Mouse (Mus musculus): Measurements from ENCODE around the gene Trib2. TPM values are rescaled to one million over a fixed set of nuclear protein-coding genes. Genes with fewer than 3 reads are reported as not detected.

Gene Trib2
- polyA plus RNA-seq, 1 experiment from 2014 or later: 63.3 TPM

DNA sequence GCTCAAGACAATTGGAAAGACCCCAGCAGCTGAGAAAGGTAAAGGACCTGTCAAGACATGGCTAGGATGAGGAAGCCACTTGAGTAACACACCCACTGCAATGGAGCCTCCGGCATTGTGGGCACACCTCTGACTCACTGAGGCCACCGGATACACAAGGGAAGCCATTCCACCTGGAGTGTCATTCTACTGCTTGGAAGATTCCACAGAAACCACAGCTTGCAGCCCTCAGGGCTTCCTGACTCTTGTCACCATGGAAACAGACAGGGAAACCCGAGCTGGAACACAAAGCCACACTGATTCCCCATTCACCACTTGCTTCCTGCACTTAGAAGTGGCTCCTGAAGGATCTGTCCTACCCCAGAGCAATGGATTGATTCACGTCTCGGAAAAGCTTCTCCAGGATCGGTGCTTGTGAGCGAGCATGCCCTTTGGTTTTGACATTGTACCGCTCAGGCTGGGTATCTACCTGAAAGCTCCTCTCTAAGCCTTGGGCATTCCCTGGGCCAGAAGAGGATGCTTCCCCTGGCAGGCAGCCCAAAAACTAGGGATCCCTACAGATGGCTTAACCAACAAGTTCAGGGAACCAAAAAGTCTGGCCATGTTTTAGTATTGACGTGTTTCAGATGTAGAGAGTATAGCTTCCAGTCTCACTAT is 15.7 kb downstream of the Trib2 start:
- 75% methylated on average over 9 of the region's 9 CpGs for WGBS
- Histone ChIP-seq H3K4me2 (replicated peaks; ENCODE audit: low read depth, low read length) (no peak overlapping the region), H3K27ac (ENCODE audit: low read depth, low read length) (no peak overlapping the region), H3K36me3 (ENCODE audit: control insufficient read depth, insufficient read depth, low read length) (peaks cover 3% of the 10 kb centered on the region; the same call in 1 of the 2 replicates), H3K4me1 (replicated peaks; ENCODE audit: control insufficient read depth, insufficient read depth, low read length) (no peaks in the 10 kb centered on the region), H3K27me3 (ENCODE audit: control insufficient read depth, insufficient read depth, low read length) (no peaks in the 10 kb centered on the region), H3K4me3 (ENCODE audit: low read depth, low read length) (no peak overlapping the region), H3K9ac (ENCODE audit: low read depth, low read length) (no peak overlapping the region), H3K9me3 (ENCODE audit: control insufficient read depth, low read length) (no peaks in the 10 kb centered on the region)
- DNase-seq (ENCODE audit: low spot score) (peak; percentile 17), ATAC-seq (ENCODE audit: low FRiP score) (0 out of 2 replicates have a peak, but pooled peaks have one; percentile 41)

DNA sequence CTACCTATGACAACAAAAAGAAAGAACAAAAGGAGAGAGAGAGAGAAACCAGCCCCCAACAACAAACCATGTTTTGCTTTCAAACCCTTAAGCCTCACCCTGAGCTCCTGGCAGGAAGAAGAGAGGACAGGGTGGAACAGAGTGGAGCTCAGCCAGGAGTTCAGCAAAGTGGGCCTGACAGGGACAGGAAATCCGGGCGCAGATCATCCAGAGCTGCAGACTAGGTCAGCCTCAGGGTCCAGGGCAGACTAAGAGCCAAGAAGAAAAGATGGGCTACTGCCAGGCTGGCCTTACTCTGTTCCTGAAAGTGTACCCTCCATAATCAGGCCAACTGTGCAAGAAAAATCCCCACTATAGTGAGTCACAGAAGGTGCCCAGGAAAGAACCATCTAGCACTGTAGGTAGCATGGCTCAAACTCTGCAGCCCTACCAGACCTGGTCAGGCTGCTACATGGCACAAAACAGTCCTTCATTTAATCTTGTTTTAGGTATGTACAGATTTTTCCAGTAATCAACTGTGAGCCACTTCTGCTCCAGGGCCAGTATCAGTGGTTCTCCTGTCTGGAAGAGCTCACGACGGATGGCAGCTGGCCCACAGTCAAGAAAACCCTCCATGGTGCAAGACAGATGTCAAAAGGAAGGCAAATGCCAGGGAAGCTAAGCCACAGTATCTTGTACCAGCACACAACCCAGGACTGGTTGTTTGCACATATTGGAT is 16.4 kb downstream of the Trib2 start:
- H3K4me1 ChIP-seq (replicated peaks; ENCODE audit: control insufficient read depth, insufficient read depth, low read length): no peaks in the 10 kb centered on the region
- H3K27me3 ChIP-seq (ENCODE audit: control insufficient read depth, insufficient read depth, low read length): no peaks in the 10 kb centered on the region
- H3K36me3 ChIP-seq (ENCODE audit: control insufficient read depth, insufficient read depth, low read length): peaks cover 3% of the 10 kb centered on the region; the same call in 1 of the 2 replicates
- no peak for ATAC-seq (ENCODE audit: low FRiP score)
- H3K9me3 ChIP-seq (ENCODE audit: control insufficient read depth, low read length): no peaks in the 10 kb centered on the region
- 82% methylated on average over 4 of the region's 4 CpGs for WGBS
- no peak overlapping the region for H3K4me3 ChIP-seq (ENCODE audit: low read depth, low read length)
- H3K27ac ChIP-seq (ENCODE audit: low read depth, low read length): no peak overlapping the region
- H3K4me2 ChIP-seq (replicated peaks; ENCODE audit: low read depth, low read length): no peak overlapping the region
- no peak overlapping the region for H3K9ac ChIP-seq (ENCODE audit: low read depth, low read length)
- no peak for DNase-seq (ENCODE audit: low spot score)

DNA sequence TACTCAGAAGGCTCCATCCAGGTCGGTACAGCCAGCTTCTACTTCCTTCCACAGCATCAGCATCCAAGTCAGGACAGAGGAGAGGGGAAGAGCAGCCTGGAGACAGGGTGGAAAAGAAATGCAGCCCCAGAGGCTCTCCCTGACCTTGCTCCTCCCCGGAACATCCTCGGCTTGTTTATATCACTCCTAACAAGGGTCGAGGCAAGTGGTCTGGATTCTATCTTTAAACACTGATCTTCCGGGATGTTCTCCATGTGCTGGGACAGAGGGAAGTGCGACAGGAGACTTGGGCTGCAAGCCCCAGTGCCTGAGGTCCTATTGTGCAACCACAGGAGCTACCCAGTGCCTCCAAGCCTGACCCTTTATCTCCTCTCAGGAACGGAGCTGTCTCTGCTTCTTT is 18.7 kb downstream of the Trib2 start:
- Histone ChIP-seq H3K27me3 (ENCODE audit: control insufficient read depth, insufficient read depth, low read length) (no peaks in the 10 kb centered on the region), H3K4me2 (replicated peaks; ENCODE audit: low read depth, low read length) (no peak overlapping the region), H3K4me3 (ENCODE audit: low read depth, low read length) (no peak overlapping the region), H3K36me3 (ENCODE audit: control insufficient read depth, insufficient read depth, low read length) (peaks cover 11% of the 10 kb centered on the region), H3K9ac (ENCODE audit: low read depth, low read length) (no peak overlapping the region), H3K9me3 (ENCODE audit: control insufficient read depth, low read length) (no peaks in the 10 kb centered on the region), H3K27ac (ENCODE audit: low read depth, low read length) (no peak overlapping the region), H3K4me1 (replicated peaks; ENCODE audit: control insufficient read depth, insufficient read depth, low read length) (no peaks in the 10 kb centered on the region)
- DNase-seq (ENCODE audit: low spot score) (no peak), ATAC-seq (ENCODE audit: low FRiP score) (no peak)
- 77% methylated on average over 7 of the region's 7 CpGs for WGBS

DNA sequence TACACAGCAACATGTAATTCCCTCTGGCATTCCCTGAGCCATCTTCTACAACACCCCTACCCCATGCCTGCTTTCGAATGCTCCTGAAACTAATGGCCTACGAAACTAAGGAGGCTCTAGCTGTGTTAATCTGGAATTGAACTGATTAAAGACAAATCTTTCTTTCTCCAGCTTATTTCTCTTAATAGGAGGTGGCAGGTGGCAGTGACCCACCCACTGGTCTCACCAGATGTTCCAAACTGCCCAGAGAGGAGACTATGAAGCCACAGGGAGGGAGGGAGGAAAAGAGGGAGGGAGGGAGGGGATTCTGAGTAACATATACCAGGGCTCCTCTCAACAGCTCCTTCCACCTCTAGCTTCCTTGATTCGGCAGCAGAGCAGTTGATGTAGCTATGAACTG is 20.8 kb downstream of the Trib2 start:
- ATAC-seq (ENCODE audit: low FRiP score): no peak
- Histone ChIP-seq H3K4me3 (ENCODE audit: low read depth, low read length) (no peak overlapping the region), H3K27ac (ENCODE audit: low read depth, low read length) (no peak overlapping the region), H3K9me3 (ENCODE audit: control insufficient read depth, low read length) (no peaks in the 10 kb centered on the region), H3K36me3 (ENCODE audit: control insufficient read depth, insufficient read depth, low read length) (peaks cover 11% of the 10 kb centered on the region), H3K4me1 (replicated peaks; ENCODE audit: control insufficient read depth, insufficient read depth, low read length) (no peaks in the 10 kb centered on the region), H3K9ac (ENCODE audit: low read depth, low read length) (no peak overlapping the region), H3K4me2 (replicated peaks; ENCODE audit: low read depth, low read length) (no peak overlapping the region), H3K27me3 (ENCODE audit: control insufficient read depth, insufficient read depth, low read length) (no peaks in the 10 kb centered on the region)
- DNase-seq (ENCODE audit: low spot score): no peak
- 80% methylated on average over 3 of the region's 3 CpGs for WGBS

DNA sequence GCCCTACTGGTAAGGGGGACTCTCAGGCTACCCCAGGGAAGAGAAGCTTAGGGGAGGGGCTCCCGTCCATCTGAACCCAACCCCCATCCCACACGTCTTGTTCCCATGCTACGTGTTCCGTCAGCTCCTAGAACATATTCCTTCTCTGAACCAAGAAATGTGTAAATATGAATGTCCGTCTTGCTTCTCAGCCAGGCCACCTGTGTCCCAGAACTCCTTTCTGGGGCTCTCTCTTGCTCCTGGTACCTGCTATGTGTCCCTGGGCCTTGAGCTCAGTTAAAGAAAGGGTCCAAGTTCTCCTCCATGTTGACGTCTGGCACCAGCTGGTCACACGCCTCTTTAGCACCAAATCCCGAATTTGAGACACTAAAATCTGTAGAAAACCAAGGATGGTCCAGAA is 23.4 kb downstream of the Trib2 start:
- Histone ChIP-seq H3K9me3 (ENCODE audit: control insufficient read depth, low read length) (no peaks in the 10 kb centered on the region), H3K4me2 (replicated peaks; ENCODE audit: low read depth, low read length) (no peak overlapping the region), H3K27ac (ENCODE audit: low read depth, low read length) (no peak overlapping the region), H3K4me1 (replicated peaks; ENCODE audit: control insufficient read depth, insufficient read depth, low read length) (no peaks in the 10 kb centered on the region), H3K36me3 (ENCODE audit: control insufficient read depth, insufficient read depth, low read length) (peaks cover 11% of the 10 kb centered on the region), H3K4me3 (ENCODE audit: low read depth, low read length) (no peak overlapping the region), H3K27me3 (ENCODE audit: control insufficient read depth, insufficient read depth, low read length) (no peaks in the 10 kb centered on the region), H3K9ac (ENCODE audit: low read depth, low read length) (no peak overlapping the region)
- DNase-seq (ENCODE audit: low spot score) (no peak), ATAC-seq (ENCODE audit: low FRiP score) (no peak)
- WGBS: 93% methylated on average over 8 of the region's 8 CpGs

DNA sequence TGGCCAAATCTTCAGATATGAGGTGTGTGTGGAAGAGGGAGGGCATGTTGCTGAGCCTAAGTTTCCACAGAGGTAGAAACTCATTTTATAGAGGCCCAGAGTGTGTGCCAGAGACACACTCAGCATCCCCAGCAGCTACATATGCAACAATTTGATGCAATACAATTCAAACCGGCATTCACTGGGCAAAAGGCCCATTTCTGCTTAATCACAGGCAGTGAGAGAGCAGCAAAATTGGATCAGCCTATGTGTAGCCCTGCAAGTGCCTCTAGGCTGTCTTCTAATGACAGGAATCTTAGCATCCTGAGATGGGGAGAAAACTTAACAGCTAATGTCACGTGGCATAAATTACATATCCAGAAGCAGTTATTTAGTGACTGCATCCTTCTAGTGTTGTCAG is 26.5 kb downstream of the Trib2 start:
- WGBS: 87% methylated on average over 2 of the region's 2 CpGs
- H3K4me3 ChIP-seq (ENCODE audit: low read depth, low read length): no peak overlapping the region
- no peaks in the 10 kb centered on the region for H3K27me3 ChIP-seq (ENCODE audit: control insufficient read depth, insufficient read depth, low read length)
- no peak overlapping the region for H3K4me2 ChIP-seq (replicated peaks; ENCODE audit: low read depth, low read length)
- peaks cover 8% of the 10 kb centered on the region; the same call in 1 of the 2 replicates for H3K36me3 ChIP-seq (ENCODE audit: control insufficient read depth, insufficient read depth, low read length)
- H3K27ac ChIP-seq (ENCODE audit: low read depth, low read length): no peak overlapping the region
- DNase-seq (ENCODE audit: low spot score): no peak
- no peak for ATAC-seq (ENCODE audit: low FRiP score)
- H3K9me3 ChIP-seq (ENCODE audit: control insufficient read depth, low read length): no peaks in the 10 kb centered on the region
- no peak overlapping the region for H3K9ac ChIP-seq (ENCODE audit: low read depth, low read length)
- no peaks in the 10 kb centered on the region for H3K4me1 ChIP-seq (replicated peaks; ENCODE audit: control insufficient read depth, insufficient read depth, low read length)

DNA sequence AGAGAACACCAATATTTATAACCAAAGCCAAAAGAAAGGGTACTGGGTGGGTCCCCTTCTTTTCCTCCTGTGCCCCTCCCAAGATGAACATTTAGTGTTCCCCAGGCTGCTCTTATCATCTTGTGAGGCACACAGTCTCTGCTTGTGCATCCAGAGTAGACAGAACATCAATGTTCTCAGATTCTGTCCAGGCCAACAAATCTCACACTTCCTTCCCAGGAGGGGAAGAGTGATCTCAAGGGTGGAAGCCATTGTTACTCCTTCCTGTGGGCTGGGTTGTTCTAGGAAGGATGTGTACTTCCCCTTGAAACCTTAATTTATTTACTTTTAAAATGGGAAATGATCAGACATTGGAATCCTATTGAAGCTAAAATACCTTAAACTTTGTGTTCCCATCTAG is 39.7 kb downstream of the Trib2 start:
- H3K4me2 ChIP-seq (replicated peaks; ENCODE audit: low read depth, low read length): no peak overlapping the region
- H3K36me3 ChIP-seq (ENCODE audit: control insufficient read depth, insufficient read depth, low read length): no peaks in the 10 kb centered on the region
- ATAC-seq (ENCODE audit: low FRiP score): no peak

DNA sequence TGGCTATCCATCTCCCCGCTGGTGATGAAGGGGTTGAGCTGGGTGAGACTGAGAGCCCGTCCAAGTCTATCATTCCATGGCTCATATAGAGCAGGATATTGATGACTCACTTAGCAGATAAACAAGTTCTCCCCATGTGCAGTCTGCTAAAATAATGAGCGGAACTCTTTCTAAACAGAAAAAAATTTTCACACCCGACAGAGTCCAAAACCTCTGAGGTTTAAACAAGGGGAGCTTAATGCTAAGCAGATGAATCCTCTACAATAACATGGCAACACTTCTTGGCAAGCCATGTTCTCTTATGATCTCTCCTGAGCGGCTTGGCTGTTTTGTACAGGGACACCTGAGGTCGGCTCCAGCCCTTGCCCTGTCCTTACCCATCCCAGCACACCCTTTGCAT is 45.0 kb downstream of the Trib2 start:
- DNase-seq (ENCODE audit: low spot score) (no peak), ATAC-seq (ENCODE audit: low FRiP score) (no peak)
- H3K4me3 ChIP-seq (ENCODE audit: low read depth, low read length): no peak overlapping the region
- H3K4me2 ChIP-seq (replicated peaks; ENCODE audit: low read depth, low read length): no peak overlapping the region
- H3K9me3 ChIP-seq (ENCODE audit: control insufficient read depth, low read length): no peaks in the 10 kb centered on the region
- no peak overlapping the region for H3K27ac ChIP-seq (ENCODE audit: low read depth, low read length)
- no peaks in the 10 kb centered on the region for H3K36me3 ChIP-seq (ENCODE audit: control insufficient read depth, insufficient read depth, low read length)
- no peak overlapping the region for H3K9ac ChIP-seq (ENCODE audit: low read depth, low read length)
- no peaks in the 10 kb centered on the region for H3K27me3 ChIP-seq (ENCODE audit: control insufficient read depth, insufficient read depth, low read length)
- no peaks in the 10 kb centered on the region for H3K4me1 ChIP-seq (replicated peaks; ENCODE audit: control insufficient read depth, insufficient read depth, low read length)
- 81% methylated on average over 6 of the region's 6 CpGs for WGBS

More for the DNA sequence above, 39.7 kb downstream of the Trib2 start:
- DNase-seq (ENCODE audit: low spot score): no peak
- no peak overlapping the region for H3K4me3 ChIP-seq (ENCODE audit: low read depth, low read length)
- no peak overlapping the region for H3K9ac ChIP-seq (ENCODE audit: low read depth, low read length)
- no peaks in the 10 kb centered on the region for H3K4me1 ChIP-seq (replicated peaks; ENCODE audit: control insufficient read depth, insufficient read depth, low read length)
- H3K9me3 ChIP-seq (ENCODE audit: control insufficient read depth, low read length): no peaks in the 10 kb centered on the region
- H3K27me3 ChIP-seq (ENCODE audit: control insufficient read depth, insufficient read depth, low read length): no peaks in the 10 kb centered on the region
- no peak overlapping the region for H3K27ac ChIP-seq (ENCODE audit: low read depth, low read length)

DNA sequence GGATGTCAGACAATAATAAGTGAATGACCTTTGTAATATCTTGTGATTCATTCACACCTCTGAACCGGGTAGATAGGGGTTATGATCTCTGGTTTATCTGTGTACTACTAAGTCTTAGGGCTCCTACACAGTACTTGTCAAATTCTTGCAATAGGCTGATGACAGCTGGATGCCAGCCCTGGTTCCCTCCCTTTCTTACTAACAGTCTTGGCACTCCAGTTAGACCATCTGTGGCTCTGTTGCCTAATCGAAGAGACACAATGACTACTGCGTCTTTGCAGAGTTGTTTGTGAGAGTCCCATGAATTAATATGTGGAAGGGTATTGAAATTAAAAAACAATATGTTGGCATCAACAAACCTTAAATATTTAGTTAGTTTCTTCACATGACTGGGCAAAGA is 48.2 kb downstream of the Trib2 start:
- 88% methylated on average over 3 of the region's 3 CpGs for WGBS
- H3K4me2 ChIP-seq (replicated peaks; ENCODE audit: low read depth, low read length): no peak overlapping the region

More for the DNA sequence above, 48.2 kb downstream of the Trib2 start:
- H3K27me3 ChIP-seq (ENCODE audit: control insufficient read depth, insufficient read depth, low read length): no peaks in the 10 kb centered on the region
- H3K27ac ChIP-seq (ENCODE audit: low read depth, low read length): no peak overlapping the region
- DNase-seq (ENCODE audit: low spot score): no peak
- no peak overlapping the region for H3K4me3 ChIP-seq (ENCODE audit: low read depth, low read length)
- H3K9ac ChIP-seq (ENCODE audit: low read depth, low read length): no peak overlapping the region
- ATAC-seq (ENCODE audit: low FRiP score): no peak
- H3K36me3 ChIP-seq (ENCODE audit: control insufficient read depth, insufficient read depth, low read length): no peaks in the 10 kb centered on the region
- H3K4me1 ChIP-seq (replicated peaks; ENCODE audit: control insufficient read depth, insufficient read depth, low read length): no peaks in the 10 kb centered on the region
- H3K9me3 ChIP-seq (ENCODE audit: control insufficient read depth, low read length): no peaks in the 10 kb centered on the region
